Mouse (Mus musculus) cerebellum, postnatal 14 days (tissue): ENCODE data around the gene 4933416C03Rik.

Experiments
- DNase-seq, 2 experiments: peaks; one replicate each; pipeline ENCODE4 v3.0.0; 2021; ENCODE audit warnings: mixed read lengths in 2 of 2

Gene 4933416C03Rik

GRCm38 (mm10) chr10:116113867-116114474, at the start of gene 4933416C03Rik:
Gene 4933416C03Rik (minus strand): TSS chr10:116113917.
- DNase-seq = no peak

- no peak for DNase-seq
Measured at GRCm38 (mm10) chr10:116162338-116162737, 48.6 kb upstream of the 4933416C03Rik start.

GRCm38 (mm10) chr10:116156699-116157098, 43.0 kb upstream of the 4933416C03Rik start:
- DNase-seq = no peak

- no peak for DNase-seq
Measured at GRCm38 (mm10) chr10:116154707-116155106, 41.0 kb upstream of the 4933416C03Rik start.

GRCm38 (mm10) chr10:116146091-116146490, 32.4 kb upstream of the 4933416C03Rik start:
- no peak for DNase-seq

- peak; percentile 18 to 33 for DNase-seq
Measured at GRCm38 (mm10) chr10:116143684-116144083, 30.0 kb upstream of the 4933416C03Rik start.

- DNase-seq = peak; percentile 28 to 68
Measured at GRCm38 (mm10) chr10:116140226-116140625, 26.5 kb upstream of the 4933416C03Rik start.

- DNase-seq = no peak
Measured at GRCm38 (mm10) chr10:116135187-116135586, 21.5 kb upstream of the 4933416C03Rik start.

- DNase-seq = no peak
Measured at GRCm38 (mm10) chr10:116132233-116132632, 18.5 kb upstream of the 4933416C03Rik start.

- DNase-seq = no peak
Measured at GRCm38 (mm10) chr10:116131223-116131622, 17.5 kb upstream of the 4933416C03Rik start.

GRCm38 (mm10) chr10:116130401-116130800, 16.7 kb upstream of the 4933416C03Rik start:
- peak in 1 of 2 experiments; percentile 50 for DNase-seq

- no peak for DNase-seq
Measured at GRCm38 (mm10) chr10:116125364-116125763, 11.6 kb upstream of the 4933416C03Rik start.

GRCm38 (mm10) chr10:116123808-116124207, 10.1 kb upstream of the 4933416C03Rik start:
- DNase-seq = no peak

- no peak for DNase-seq
Measured at GRCm38 (mm10) chr10:116121463-116121862, 7.7 kb upstream of the 4933416C03Rik start.

GRCm38 (mm10) chr10:116117060-116117459, 3.3 kb upstream of the 4933416C03Rik start:
- DNase-seq = no peak

- DNase-seq = peak; percentile 30 to 46
Measured at GRCm38 (mm10) chr10:116115881-116116677, 2.4 kb upstream of the 4933416C03Rik start.

- no peak for DNase-seq
Measured at GRCm38 (mm10) chr10:116112868-116113267, 849 bp downstream of the 4933416C03Rik start.

- DNase-seq = no peak
Measured at GRCm38 (mm10) chr10:116108730-116109129, 5.0 kb downstream of the 4933416C03Rik start.

- DNase-seq = peak; percentile 77 to 82
Measured at GRCm38 (mm10) chr10:116108176-116108575, 5.5 kb downstream of the 4933416C03Rik start.

- no peak for DNase-seq
Measured at GRCm38 (mm10) chr10:116098470-116098869, 15.2 kb downstream of the 4933416C03Rik start.

GRCm38 (mm10) chr10:116096466-116096865, 17.3 kb downstream of the 4933416C03Rik start:
- no peak for DNase-seq

- peak; percentile 27 to 49 for DNase-seq
Measured at GRCm38 (mm10) chr10:116083965-116084364, 29.8 kb downstream of the 4933416C03Rik start.

GRCm38 (mm10) chr10:116080841-116081240, 32.9 kb downstream of the 4933416C03Rik start:
- DNase-seq = peak; percentile 87 to 91

GRCm38 (mm10) chr10:116079396-116079795, 34.3 kb downstream of the 4933416C03Rik start:
- DNase-seq = no peak
